Mouse (Mus musculus): ENCODE data around the gene Mx1. TPM values are rescaled to one million over a fixed set of nuclear protein-coding genes. Genes with fewer than 3 reads are reported as not detected.
A peak's percentile ranks its signal among the peaks of the same experiment; 100 is the strongest.

The Mx1 gene
- total and polyA plus RNA-seq, 2 experiments, result 1.4 to 2.3 TPM

GRCm38 (mm10) chr16:97428026-97428425, 34.7 kb downstream of the Mx1 start:
- Histone ChIP-seq H3K27me3 (ENCODE audit: control insufficient read depth, insufficient read depth, low read length) (no peaks in the 10 kb centered on the region), H3K79me2 (ENCODE audit: control insufficient read depth, insufficient read depth, low read length) (no peaks in the 10 kb centered on the region), H3K4me1 (ENCODE audit: control insufficient read depth, insufficient read depth, low read length) (no peaks in the 10 kb centered on the region; the same call in 1 of the 2 replicates), H3K4me3 (ENCODE audit: insufficient read depth, low read depth, low read length) (no peak overlapping the region), H3K36me3 (ENCODE audit: control insufficient read depth, insufficient read depth, low read length) (no peaks in the 10 kb centered on the region; the same call in 1 of the 2 replicates), H3K27ac (replicated peaks; ENCODE audit: insufficient read depth, low read depth, low read length) (no peak overlapping the region), H3K9ac (ENCODE audit: low read depth, low read length) (no peak overlapping the region)
- DNase-seq (ENCODE audit: extremely low read depth, low read depth, low spot score), result no peak
- TF ChIP-seq POLR2A (IDR thresholded peaks at IDR 0.05; ENCODE audit: extremely low read depth, insufficient read depth, low read length), result no peak
- TF ChIP-seq CTCF (IDR thresholded peaks at IDR 0.05; ENCODE audit: low read depth, low read length), result no peak
- WGBS, result 91% methylated on average over 3 of the region's 3 CpGs

GRCm38 (mm10) chr16:97423627-97424026, 39.1 kb downstream of the Mx1 start:
- Histone ChIP-seq H3K27ac (replicated peaks; ENCODE audit: insufficient read depth, low read depth, low read length) (no peak overlapping the region), H3K4me3 (ENCODE audit: insufficient read depth, low read depth, low read length) (no peak overlapping the region), H3K27me3 (ENCODE audit: control insufficient read depth, insufficient read depth, low read length) (no peaks in the 10 kb centered on the region), H3K79me2 (ENCODE audit: control insufficient read depth, insufficient read depth, low read length) (no peaks in the 10 kb centered on the region), H3K9ac (ENCODE audit: low read depth, low read length) (no peak overlapping the region), H3K4me1 (ENCODE audit: control insufficient read depth, insufficient read depth, low read length) (no peaks in the 10 kb centered on the region), H3K36me3 (ENCODE audit: control insufficient read depth, insufficient read depth, low read length) (no peaks in the 10 kb centered on the region; the same call in 1 of the 2 replicates)
- 70% methylated on average over 1 of the region's 1 CpGs for WGBS
- TF ChIP-seq CTCF (IDR thresholded peaks at IDR 0.05; ENCODE audit: low read depth, low read length), result no peak
- no peak for TF ChIP-seq POLR2A (IDR thresholded peaks at IDR 0.05; ENCODE audit: extremely low read depth, insufficient read depth, low read length)
- DNase-seq (ENCODE audit: extremely low read depth, low read depth, low spot score), result no peak

GRCm38 (mm10) chr16:97421671-97422070, 41.0 kb downstream of the Mx1 start:
- no peak for TF ChIP-seq CTCF (IDR thresholded peaks at IDR 0.05; ENCODE audit: low read depth, low read length)
- no peak for TF ChIP-seq POLR2A (IDR thresholded peaks at IDR 0.05; ENCODE audit: extremely low read depth, insufficient read depth, low read length)
- H3K36me3 ChIP-seq (ENCODE audit: control insufficient read depth, insufficient read depth, low read length), result no peaks in the 10 kb centered on the region; the same call in 1 of the 2 replicates

GRCm38 (mm10) chr16:97418749-97419453, 43.8 kb downstream of the Mx1 start:
- 84% methylated on average over 6 of the region's 6 CpGs for WGBS
- Histone ChIP-seq H3K9ac (ENCODE audit: low read depth, low read length) (no peak overlapping the region), H3K27me3 (ENCODE audit: control insufficient read depth, insufficient read depth, low read length) (no peaks in the 10 kb centered on the region), H3K79me2 (ENCODE audit: control insufficient read depth, insufficient read depth, low read length) (no peaks in the 10 kb centered on the region), H3K27ac (replicated peaks; ENCODE audit: insufficient read depth, low read depth, low read length) (no peak overlapping the region), H3K36me3 (ENCODE audit: control insufficient read depth, insufficient read depth, low read length) (no peaks in the 10 kb centered on the region), H3K4me1 (ENCODE audit: control insufficient read depth, insufficient read depth, low read length) (no peaks in the 10 kb centered on the region), H3K4me3 (ENCODE audit: insufficient read depth, low read depth, low read length) (no peak overlapping the region)
- no peak for DNase-seq (ENCODE audit: extremely low read depth, low read depth, low spot score)
- TF ChIP-seq CTCF (IDR thresholded peaks at IDR 0.05; ENCODE audit: low read depth, low read length) (no peak), POLR2A (IDR thresholded peaks at IDR 0.05; ENCODE audit: extremely low read depth, insufficient read depth, low read length) (no peak)

More at GRCm38 (mm10) chr16:97421671-97422070, 41.0 kb downstream of the Mx1 start:
- no peak overlapping the region for H3K27ac ChIP-seq (replicated peaks; ENCODE audit: insufficient read depth, low read depth, low read length)
- H3K4me3 ChIP-seq (ENCODE audit: insufficient read depth, low read depth, low read length), result no peak overlapping the region
- 87% methylated on average over 6 of the region's 6 CpGs for WGBS
- DNase-seq (ENCODE audit: extremely low read depth, low read depth, low spot score), result no peak
- no peaks in the 10 kb centered on the region for H3K27me3 ChIP-seq (ENCODE audit: control insufficient read depth, insufficient read depth, low read length)
- H3K79me2 ChIP-seq (ENCODE audit: control insufficient read depth, insufficient read depth, low read length), result no peaks in the 10 kb centered on the region
- H3K4me1 ChIP-seq (ENCODE audit: control insufficient read depth, insufficient read depth, low read length), result no peaks in the 10 kb centered on the region
- H3K9ac ChIP-seq (ENCODE audit: low read depth, low read length), result no peak overlapping the region

GRCm38 (mm10) chr16:97417896-97418542, 44.7 kb downstream of the Mx1 start:
- Histone ChIP-seq H3K4me1 (ENCODE audit: control insufficient read depth, insufficient read depth, low read length) (no peaks in the 10 kb centered on the region), H3K9ac (ENCODE audit: low read depth, low read length) (no peak overlapping the region), H3K4me3 (ENCODE audit: insufficient read depth, low read depth, low read length) (no peak overlapping the region), H3K36me3 (ENCODE audit: control insufficient read depth, insufficient read depth, low read length) (no peaks in the 10 kb centered on the region), H3K79me2 (ENCODE audit: control insufficient read depth, insufficient read depth, low read length) (no peaks in the 10 kb centered on the region), H3K27me3 (ENCODE audit: control insufficient read depth, insufficient read depth, low read length) (no peaks in the 10 kb centered on the region), H3K27ac (replicated peaks; ENCODE audit: insufficient read depth, low read depth, low read length) (no peak overlapping the region)
- peak; percentile 39 for DNase-seq (ENCODE audit: extremely low read depth, low read depth, low spot score)
- TF ChIP-seq POLR2A (IDR thresholded peaks at IDR 0.05; ENCODE audit: extremely low read depth, insufficient read depth, low read length) (no peak), CTCF (IDR thresholded peaks at IDR 0.05; ENCODE audit: low read depth, low read length) (peak; percentile 86)
- 13% methylated on average over 4 of the region's 4 CpGs for WGBS
